In the genomic region with DNA sequence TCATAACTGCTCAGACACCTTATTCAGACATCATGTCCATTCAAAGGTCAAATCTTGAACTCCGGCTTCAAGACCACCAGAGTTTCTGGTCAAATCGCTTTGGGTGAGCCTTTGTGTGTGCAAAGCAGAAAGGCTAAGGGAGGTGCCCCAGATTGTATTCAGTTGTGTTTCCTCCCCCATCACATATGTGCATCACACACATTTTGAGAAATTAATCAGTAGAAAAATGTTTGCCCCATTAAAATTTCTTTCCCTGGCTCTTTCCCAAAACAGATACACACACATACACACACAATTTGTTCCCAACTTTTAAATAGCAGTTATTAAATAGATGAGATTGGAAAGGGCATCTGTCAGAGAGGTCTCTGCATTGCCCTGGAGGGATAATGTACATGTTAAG, we compare ENCODE assay signal across 22 mouse cellular contexts.
"Had no signal": no experiment of that assay in that cellular context is flagged by ENCODE, and none has a peak within 500 bp of the region (broad histone marks: within the 10 kb centered on the region; RNA-seq: fewer than 3 reads in every experiment).

No protein-coding gene starts in this region.

- DNase-seq: gastrocnemius, adult 2 months; gastrocnemius, postnatal 10 days; gastrocnemius, postnatal 25 days; heart, adult 18-20 months; heart, postnatal 10 days; heart, postnatal 4 days; kidney, adult 18-20 months; kidney, adult 8-10 months; kidney, postnatal 10 days; kidney, postnatal 25 days; kidney, postnatal 4 days; liver; liver, embryonic 13.5 days had no signal

- H3K4me3 ChIP-seq: gastrocnemius, adult 2 months; heart, embryonic 10.5 days; heart, embryonic 12.5 days; hindbrain, embryonic 10.5 days; hindbrain, embryonic 12.5 days; intestine, embryonic 15.5 days; left cerebral cortex, adult 2 months; limb, embryonic 10.5 days; limb, embryonic 12.5 days; liver, embryonic 13.5 days had no signal

- H3K27ac ChIP-seq: gastrocnemius, adult 2 months; heart, embryonic 10.5 days; hindbrain, embryonic 10.5 days; hindbrain, embryonic 12.5 days; hindbrain, embryonic 14.5 days; intestine, embryonic 15.5 days; left cerebral cortex, adult 2 months; limb, embryonic 10.5 days; limb, embryonic 12.5 days; liver, embryonic 13.5 days had no signal
